Mouse (Mus musculus): ENCODE data around the gene Tspan5. TPM values are rescaled to one million over a fixed set of nuclear protein-coding genes. Genes with fewer than 3 reads are reported as not detected.

Tspan5 gene
- 55.3 and 65.9 TPM in 2 replicates for polyA plus RNA-seq (2016; fragmentation: Nextera tagmentation; extraction: Ambion mirVana)

- H3K27me3 ChIP-seq = peaks cover 16% of the 10 kb centered on the region
- peak within 1 kb of the TSS; percentile 87 for H3K4me3 ChIP-seq
- H3K9ac ChIP-seq (replicated peaks) = peak within 1 kb of the TSS; percentile 89
- no peaks in the 10 kb centered on the region for H3K36me3 ChIP-seq
- peak within 1 kb of the TSS; percentile 89 for H3K27ac ChIP-seq (replicated peaks)
- under 1% methylated on average over 89 of the region's 100 CpGs for whole genome bisulfite sequencing
- ATAC-seq (ENCODE audit: low FRiP score, low read depth) = peak; percentile 86
- H3K9me3 ChIP-seq = no peaks in the 10 kb centered on the region
- H3K4me2 ChIP-seq (replicated peaks) = peak within 1 kb of the TSS; percentile 75
- H3K4me1 ChIP-seq = peaks cover 20% of the 10 kb centered on the region
Measured at GRCm38 (mm10) chr3:138741649-138742565, at the start of gene Tspan5. Tspan5 (plus strand) TSS chr3:138742195.

GRCm38 (mm10) chr3:138692302-138692701 is 49.7 kb upstream of the Tspan5 start:
- 18% methylated on average over 1 of the region's 1 CpGs for WGBS
- H3K9me3 ChIP-seq = no peaks in the 10 kb centered on the region
- peak; percentile 56; the same call in 1 of the 2 replicates for ATAC-seq (ENCODE audit: low FRiP score, low read depth)

GRCm38 (mm10) chr3:138703399-138703798 is 38.6 kb upstream of the Tspan5 start:
- WGBS = 85% methylated on average over 12 of the region's 12 CpGs
- no peak for ATAC-seq (ENCODE audit: low FRiP score, low read depth)

More at GRCm38 (mm10) chr3:138692302-138692701, 49.7 kb upstream of the Tspan5 start:
- H3K27ac ChIP-seq (replicated peaks) = no peak overlapping the region
- no peaks in the 10 kb centered on the region for H3K36me3 ChIP-seq
- H3K27me3 ChIP-seq = 0 out of 2 replicates have a peak, but pooled peaks cover 3% of the 10 kb centered on the region
- H3K9ac ChIP-seq (replicated peaks) = no peak overlapping the region
- no peak overlapping the region for H3K4me2 ChIP-seq (replicated peaks)
- H3K4me3 ChIP-seq = no peak overlapping the region
- no peaks in the 10 kb centered on the region for H3K4me1 ChIP-seq

GRCm38 (mm10) chr3:138704469-138704868 is 37.5 kb upstream of the Tspan5 start:
- Histone ChIP-seq H3K4me3 (no peak overlapping the region), H3K4me1 (peaks cover 9% of the 10 kb centered on the region), H3K9ac (replicated peaks) (no peak overlapping the region), H3K9me3 (no peaks in the 10 kb centered on the region), H3K36me3 (no peaks in the 10 kb centered on the region), H3K27me3 (no peaks in the 10 kb centered on the region), H3K27ac (replicated peaks) (no peak overlapping the region), H3K4me2 (replicated peaks) (no peak overlapping the region)
- ATAC-seq (ENCODE audit: low FRiP score, low read depth) = no peak
- WGBS = 73% methylated on average over 9 of the region's 9 CpGs

More at GRCm38 (mm10) chr3:138703399-138703798, 38.6 kb upstream of the Tspan5 start:
- no peaks in the 10 kb centered on the region for H3K36me3 ChIP-seq
- H3K4me1 ChIP-seq = peaks cover 9% of the 10 kb centered on the region
- H3K9me3 ChIP-seq = no peaks in the 10 kb centered on the region
- no peaks in the 10 kb centered on the region for H3K27me3 ChIP-seq
- H3K27ac ChIP-seq (replicated peaks) = no peak overlapping the region
- no peak overlapping the region for H3K4me2 ChIP-seq (replicated peaks)
- no peak overlapping the region for H3K4me3 ChIP-seq
- H3K9ac ChIP-seq (replicated peaks) = no peak overlapping the region

- no peak overlapping the region for H3K4me3 ChIP-seq
- H3K36me3 ChIP-seq = no peaks in the 10 kb centered on the region
- 52% methylated on average over 14 of the region's 14 CpGs for WGBS
- no peak for ATAC-seq (ENCODE audit: low FRiP score, low read depth)
- peaks cover 9% of the 10 kb centered on the region for H3K4me1 ChIP-seq
- H3K27ac ChIP-seq (replicated peaks) = no peak overlapping the region
- no peak overlapping the region for H3K9ac ChIP-seq (replicated peaks)
- no peaks in the 10 kb centered on the region for H3K27me3 ChIP-seq
- no peaks in the 10 kb centered on the region for H3K9me3 ChIP-seq
- H3K4me2 ChIP-seq (replicated peaks) = peak overlapping the region; percentile 32; the same call in 1 of the 2 replicates
Measured at GRCm38 (mm10) chr3:138705875-138706274, 36.1 kb upstream of the Tspan5 start.

- Histone ChIP-seq H3K4me3 (no peak overlapping the region), H3K27me3 (no peaks in the 10 kb centered on the region), H3K9ac (replicated peaks) (no peak overlapping the region), H3K4me2 (replicated peaks) (no peak overlapping the region), H3K36me3 (no peaks in the 10 kb centered on the region), H3K9me3 (no peaks in the 10 kb centered on the region), H3K4me1 (peaks cover 9% of the 10 kb centered on the region), H3K27ac (replicated peaks) (no peak overlapping the region)
- ATAC-seq (ENCODE audit: low FRiP score, low read depth) = no peak
- 79% methylated on average over 5 of the region's 5 CpGs for WGBS
Measured at GRCm38 (mm10) chr3:138709183-138709582, 32.8 kb upstream of the Tspan5 start.

GRCm38 (mm10) chr3:138711971-138712370 is 30.0 kb upstream of the Tspan5 start:
- ATAC-seq (ENCODE audit: low FRiP score, low read depth) = no peak

GRCm38 (mm10) chr3:138712452-138713140 is 29.4 kb upstream of the Tspan5 start:
- WGBS = 90% methylated on average over 11 of the region's 11 CpGs
- Histone ChIP-seq H3K36me3 (no peaks in the 10 kb centered on the region), H3K9me3 (no peaks in the 10 kb centered on the region), H3K4me2 (replicated peaks) (no peak overlapping the region), H3K9ac (replicated peaks) (no peak overlapping the region), H3K4me3 (no peak overlapping the region), H3K27me3 (no peaks in the 10 kb centered on the region), H3K27ac (replicated peaks) (no peak overlapping the region), H3K4me1 (no peaks in the 10 kb centered on the region)
- ATAC-seq (ENCODE audit: low FRiP score, low read depth) = no peak

More at GRCm38 (mm10) chr3:138711971-138712370, 30.0 kb upstream of the Tspan5 start:
- WGBS = 93% methylated on average over 4 of the region's 4 CpGs
- no peaks in the 10 kb centered on the region for H3K9me3 ChIP-seq
- no peak overlapping the region for H3K4me3 ChIP-seq
- H3K27me3 ChIP-seq = no peaks in the 10 kb centered on the region
- no peaks in the 10 kb centered on the region for H3K36me3 ChIP-seq
- H3K27ac ChIP-seq (replicated peaks) = no peak overlapping the region
- no peaks in the 10 kb centered on the region for H3K4me1 ChIP-seq
- H3K9ac ChIP-seq (replicated peaks) = no peak overlapping the region
- no peak overlapping the region for H3K4me2 ChIP-seq (replicated peaks)

GRCm38 (mm10) chr3:138713141-138713540 is 28.9 kb upstream of the Tspan5 start:
- no peaks in the 10 kb centered on the region for H3K27me3 ChIP-seq
- H3K9ac ChIP-seq (replicated peaks) = no peak overlapping the region
- ATAC-seq (ENCODE audit: low FRiP score, low read depth) = no peak
- no peaks in the 10 kb centered on the region for H3K36me3 ChIP-seq
- H3K27ac ChIP-seq (replicated peaks) = no peak overlapping the region
- H3K4me1 ChIP-seq = no peaks in the 10 kb centered on the region
- H3K4me2 ChIP-seq (replicated peaks) = no peak overlapping the region
- H3K4me3 ChIP-seq = no peak overlapping the region
- WGBS = 54% methylated on average over 6 of the region's 6 CpGs
- no peaks in the 10 kb centered on the region for H3K9me3 ChIP-seq

GRCm38 (mm10) chr3:138714788-138715187 is 27.2 kb upstream of the Tspan5 start:
- Histone ChIP-seq H3K9ac (replicated peaks) (no peak overlapping the region), H3K4me2 (replicated peaks) (no peak overlapping the region)
- no peak for ATAC-seq (ENCODE audit: low FRiP score, low read depth)

GRCm38 (mm10) chr3:138715212-138715611 is 26.8 kb upstream of the Tspan5 start:
- whole genome bisulfite sequencing = 86% methylated on average over 4 of the region's 4 CpGs
- Histone ChIP-seq H3K4me1 (no peaks in the 10 kb centered on the region), H3K4me2 (replicated peaks) (no peak overlapping the region), H3K9me3 (no peaks in the 10 kb centered on the region), H3K4me3 (no peak overlapping the region), H3K27ac (replicated peaks) (no peak overlapping the region), H3K27me3 (no peaks in the 10 kb centered on the region), H3K9ac (replicated peaks) (no peak overlapping the region), H3K36me3 (no peaks in the 10 kb centered on the region)
- no peak for ATAC-seq (ENCODE audit: low FRiP score, low read depth)

More at GRCm38 (mm10) chr3:138714788-138715187, 27.2 kb upstream of the Tspan5 start:
- no peaks in the 10 kb centered on the region for H3K27me3 ChIP-seq
- WGBS = 60% methylated on average over 2 of the region's 2 CpGs
- no peaks in the 10 kb centered on the region for H3K9me3 ChIP-seq
- no peaks in the 10 kb centered on the region for H3K4me1 ChIP-seq
- H3K27ac ChIP-seq (replicated peaks) = no peak overlapping the region
- H3K36me3 ChIP-seq = no peaks in the 10 kb centered on the region
- no peak overlapping the region for H3K4me3 ChIP-seq

GRCm38 (mm10) chr3:138717040-138717439 is 25.0 kb upstream of the Tspan5 start:
- H3K9ac ChIP-seq (replicated peaks) = no peak overlapping the region
- H3K4me2 ChIP-seq (replicated peaks) = no peak overlapping the region
- H3K4me3 ChIP-seq = no peak overlapping the region
- no peaks in the 10 kb centered on the region for H3K27me3 ChIP-seq
- no peaks in the 10 kb centered on the region for H3K9me3 ChIP-seq
- H3K36me3 ChIP-seq = no peaks in the 10 kb centered on the region
- no peaks in the 10 kb centered on the region for H3K4me1 ChIP-seq
- no peak overlapping the region for H3K27ac ChIP-seq (replicated peaks)
- WGBS = 91% methylated on average over 5 of the region's 5 CpGs
- ATAC-seq (ENCODE audit: low FRiP score, low read depth) = no peak
